Mouse (Mus musculus): ENCODE measurements around the gene Smim15. TPM values are rescaled to one million over a fixed set of nuclear protein-coding genes. Genes with fewer than 3 reads are reported as not detected.

Smim15 gene
- polyA plus RNA-seq, 1 experiment from 2014 or later = 63.0 TPM

- Histone ChIP-seq H3K36me3 (ENCODE audit: control insufficient read depth, insufficient read depth, low read length) (no peaks in the 10 kb centered on the region), H3K9ac (ENCODE audit: low read length) (no peak overlapping the region), H3K9me3 (ENCODE audit: control insufficient read depth, low read length) (no peaks in the 10 kb centered on the region), H3K27me3 (ENCODE audit: control insufficient read depth, insufficient read depth, low read length) (no peaks in the 10 kb centered on the region), H3K4me1 (replicated peaks; ENCODE audit: control insufficient read depth, insufficient read depth, low read length) (no peaks in the 10 kb centered on the region), H3K4me2 (ENCODE audit: low read depth, low read length, severe bottlenecking) (no peak overlapping the region), H3K27ac (ENCODE audit: low read depth, low read length) (no peak overlapping the region), H3K4me3 (ENCODE audit: low read depth, low read length) (no peak overlapping the region)
- DNase-seq (ENCODE audit: low spot score) (no peak), ATAC-seq (replicated peaks; ENCODE audit: low FRiP score) (no peak)
- WGBS = 92% methylated on average over 7 of the region's 7 CpGs
These were observed 51.4 kb downstream of the Smim15 start for GRCm38 (mm10) chr13:108095617-108096016.

GRCm38 (mm10) chr13:108096446-108096845 is 52.2 kb downstream of the Smim15 start:
- ATAC-seq (replicated peaks; ENCODE audit: low FRiP score) (no peak), DNase-seq (ENCODE audit: low spot score) (no peak)
- no peak overlapping the region for H3K4me2 ChIP-seq (ENCODE audit: low read depth, low read length, severe bottlenecking)
- no peak overlapping the region for H3K27ac ChIP-seq (ENCODE audit: low read depth, low read length)
- H3K9ac ChIP-seq (ENCODE audit: low read length) = no peak overlapping the region
- H3K36me3 ChIP-seq (ENCODE audit: control insufficient read depth, insufficient read depth, low read length) = no peaks in the 10 kb centered on the region
- no peaks in the 10 kb centered on the region for H3K9me3 ChIP-seq (ENCODE audit: control insufficient read depth, low read length)
- H3K4me1 ChIP-seq (replicated peaks; ENCODE audit: control insufficient read depth, insufficient read depth, low read length) = no peaks in the 10 kb centered on the region
- no peaks in the 10 kb centered on the region for H3K27me3 ChIP-seq (ENCODE audit: control insufficient read depth, insufficient read depth, low read length)
- H3K4me3 ChIP-seq (ENCODE audit: low read depth, low read length) = no peak overlapping the region
- 90% methylated on average over 7 of the region's 7 CpGs for WGBS

Other genes with a start within 250 kb of the Smim15 start
- gene Ndufaf2, start 114.2 kb downstream of the Smim15 start, polyA plus RNA-seq (2014; fragmentation: Nextera tagmentation; extraction: Ambion mirVana) = 86.0 and 96.1 TPM in 2 replicates
- gene Ercc8, start 114.3 kb downstream of the Smim15 start, polyA plus RNA-seq (2014; fragmentation: Nextera tagmentation; extraction: Ambion mirVana) = 25.0 and 26.7 TPM in 2 replicates
- gene Elovl7, start 170.0 kb downstream of the Smim15 start, polyA plus RNA-seq (2014; fragmentation: Nextera tagmentation; extraction: Ambion mirVana) = 1.1 and 1.4 TPM in 2 replicates

Data from forebrain, embryonic 11.5 days (tissue).